In genomic region chr10:58323028-58323991, GRCm38 (mm10) we compare ENCODE assay signal across 8 mouse cellular contexts. TPM values are rescaled to one million over a fixed set of nuclear protein-coding genes. Genes with fewer than 3 reads are reported as not detected.
A peak's percentile ranks its signal among the peaks of the same experiment; 100 is the strongest.
DNase-seq lines count a peak whose midpoint lies in the region; ATAC-seq and TF ChIP-seq lines count a peak whose summit lies in the region.

Gene Lims1, plus strand, starts transcription at chr10:58323466.

- peak within 1 kb of the TSS; percentile 51 for H3K9ac ChIP-seq in lung, postnatal 0 days (replicated peaks; ENCODE audit: low read depth)

- no peaks in the 10 kb centered on the region for H3K9me3 ChIP-seq in hindbrain, embryonic 10.5 days
- H3K9me3 ChIP-seq in lung, postnatal 0 days (ENCODE audit: low read length): no peaks in the 10 kb centered on the region

- H3K36me3 ChIP-seq in hindbrain, embryonic 10.5 days: no peaks in the 10 kb centered on the region
- H3K36me3 ChIP-seq in lung, postnatal 0 days (ENCODE audit: insufficient read depth, low read length): no peaks in the 10 kb centered on the region

- H3K4me2 ChIP-seq in lung, postnatal 0 days (replicated peaks; ENCODE audit: low read depth, low read length): peak within 1 kb of the TSS; percentile 53

- no peak for TF ChIP-seq CTCF in lung, postnatal 0 days (IDR thresholded peaks at IDR 0.05)

- no peaks in the 10 kb centered on the region for H3K27me3 ChIP-seq in hindbrain, embryonic 10.5 days (ENCODE audit: insufficient read depth, poor library complexity, severe bottlenecking)
- H3K27me3 ChIP-seq in lung, postnatal 0 days (replicated peaks; ENCODE audit: insufficient read depth, low read length): no peaks in the 10 kb centered on the region

- H3K27ac ChIP-seq in hindbrain, embryonic 10.5 days: peak within 1 kb of the TSS; percentile 90
- peak within 1 kb of the TSS; percentile 95 for H3K27ac ChIP-seq in lung, postnatal 0 days (ENCODE audit: low read length)

- DNase-seq in MN1 (ENCODE audit: low spot score): peak; percentile 100
- peak; percentile 98 for DNase-seq in cerebellum, adult 9-10 months
- peak; percentile 99 for DNase-seq in hindbrain, embryonic 10.5 days (ENCODE audit: low spot score)
- DNase-seq in layer of hippocampus, adult 9-11 months: peak; percentile 98
- peak; percentile 99 for DNase-seq in lung, postnatal 0 days (ENCODE audit: low spot score)
- DNase-seq in ovary, postnatal 14 days (ENCODE audit: low spot score): peak; percentile 99
- DNase-seq in thymus, postnatal 14 days: peak; percentile 97

- H3K4me3 ChIP-seq in hindbrain, embryonic 10.5 days: peak within 1 kb of the TSS; percentile 82
- peak within 1 kb of the TSS; percentile 59 for H3K4me3 ChIP-seq in lung, postnatal 0 days (ENCODE audit: low read depth, low read length)

- H3K4me1 ChIP-seq in hindbrain, embryonic 10.5 days (replicated peaks): peaks cover 27% of the 10 kb centered on the region
- peaks cover 17% of the 10 kb centered on the region; the same call in 1 of the 2 replicates for H3K4me1 ChIP-seq in lung, postnatal 0 days (ENCODE audit: insufficient read depth, low read depth, low read length)

- under 1% methylated on average over 86 of the region's 86 CpGs for WGBS in hindbrain, embryonic 10.5 days
- under 1% methylated on average over 55 of the region's 86 CpGs for WGBS in lung, postnatal 0 days

- ATAC-seq in frontal cortex, adult (ENCODE audit: low TSS enrichment): peak; percentile 83
- peak; percentile 94 for ATAC-seq in lung, postnatal 0 days

- no peak; the same call in none of the 2 replicates for TF ChIP-seq EP300 in lung, postnatal 0 days (IDR thresholded peaks at IDR 0.05)

RNA-seq across cellular contexts. Expression of gene Lims1, which starts in this region (rescaled TPM):
- 89.4 and 105 TPM in 2 replicates for polyA plus RNA-seq in hindbrain, embryonic 10.5 days (2016; fragmentation: Nextera tagmentation; extraction: Ambion mirVana)
- polyA plus RNA-seq in lung, postnatal 0 days (2015; fragmentation: Nextera tagmentation; extraction: Ambion mirVana): 314 and 322 TPM in 2 replicates

Comparison
In these comparisons a context has a peak if more than half of its experiments do, and no peak if none do; other contexts are left out.
1. Peak in every context shown above with its lines: DNase-seq, ATAC-seq, H3K4me3 ChIP-seq and H3K27ac ChIP-seq.